ENCODE assay signal across 9 mouse cellular contexts in the genomic region with DNA sequence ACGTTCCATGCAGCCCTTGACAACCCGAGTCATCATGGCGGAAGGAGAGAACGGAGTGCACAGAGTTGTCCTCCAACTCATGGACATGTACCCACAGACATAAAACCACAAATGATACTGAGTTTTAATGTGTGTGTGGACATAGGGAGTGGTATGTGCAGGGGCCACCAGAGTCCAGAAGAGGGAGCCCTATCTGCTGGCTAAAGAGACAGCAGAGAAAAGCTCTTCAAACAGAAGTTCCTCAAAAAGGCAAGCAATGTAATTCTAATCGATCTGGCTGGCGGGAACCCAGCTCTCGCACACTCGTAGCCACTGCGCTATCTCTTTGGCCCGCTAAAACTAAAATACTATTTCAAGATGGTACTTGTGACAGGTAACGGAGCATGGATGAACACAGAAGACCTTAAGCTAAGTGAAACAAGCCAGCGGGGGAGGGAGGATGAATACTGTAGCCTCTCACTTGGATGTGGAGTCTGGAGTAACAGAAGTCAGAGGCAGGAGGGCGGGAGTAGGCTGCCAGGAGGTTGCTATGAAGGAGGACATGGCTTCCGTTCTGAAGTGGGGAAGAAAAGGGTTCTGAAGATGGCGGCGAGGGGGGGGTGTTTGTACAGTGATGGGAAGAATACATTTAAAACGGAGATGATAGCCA. TPM values are rescaled to one million over a fixed set of nuclear protein-coding genes. Genes with fewer than 3 reads are reported as not detected.
DNase-seq lines count a peak whose midpoint lies in the region; ATAC-seq and TF ChIP-seq lines count a peak whose summit lies in the region.
"Had no signal": no experiment of that assay in that cellular context is flagged by ENCODE, and none has a peak within 500 bp of the region (broad histone marks: within the 10 kb centered on the region; RNA-seq: fewer than 3 reads in every experiment).

No protein-coding gene starts in this region.

- peak; percentile 35 for DNase-seq in heart, postnatal 4 days
- no peak for DNase-seq in heart, adult 8-10 months (ENCODE audit: low spot score)
- DNase-seq in 3T3-L1 (ENCODE audit: low read depth, low spot score) (peak; percentile 29), ES-E14 (ENCODE audit: low read depth, low spot score) (no peak)
- no peak for DNase-seq in cerebellum, adult 18-20 months
- DNase-seq in layer of hippocampus, postnatal 25 days (ENCODE audit: extremely low spot score in 1 of 2, low spot score in 1 of 2): no peak

- in situ Hi-C loops in ES-E14 (cut with MboI; ENCODE audit: low sequenced_read_pairs in 2 of 2, unreplicated experiment in 2 of 2): no loop called here

- no peak for ATAC-seq in liver, embryonic 12.5 days
- ATAC-seq in inflammation-experienced regulatory T-cells, adult 6 months: no peak

- H3K27me3 ChIP-seq in liver, embryonic 12.5 days (replicated peaks): no peaks in the 10 kb centered on the region
- H3K27me3 ChIP-seq: limb, embryonic 12.5 days had no signal

- H3K36me3 ChIP-seq in ES-E14 (ENCODE audit: control insufficient read depth, insufficient read depth, low read length, poor library complexity, severe bottlenecking): peaks cover 3% of the 10 kb centered on the region; the same call in 1 of the 2 replicates
- H3K36me3 ChIP-seq in liver, embryonic 12.5 days: no peaks in the 10 kb centered on the region
- H3K36me3 ChIP-seq: limb, embryonic 12.5 days had no signal

- H3K4me1 ChIP-seq in ES-E14 (ENCODE audit: control insufficient read depth in 2 of 2, insufficient read depth in 2 of 2, low read length in 2 of 2, poor library complexity in 1 of 2): peaks cover 8 to 21% of the 10 kb centered on the region in 2 experiments; a peak in 3 of 4 replicates
- H3K4me1 ChIP-seq in liver, embryonic 12.5 days: peaks cover 14% of the 10 kb centered on the region; the same call in 1 of the 2 replicates

- H3K27ac ChIP-seq in ES-E14 (ENCODE audit: insufficient read depth, low read depth, low read length, poor library complexity, severe bottlenecking): peak overlapping the region; percentile 63
- H3K27ac ChIP-seq in liver, embryonic 12.5 days: no peak overlapping the region
- H3K27ac ChIP-seq: limb, embryonic 12.5 days had no signal

- no peaks in the 10 kb centered on the region for H3K9me3 ChIP-seq in ES-E14 (ENCODE audit: control insufficient read depth, insufficient read depth, low read depth, low read length)
- no peaks in the 10 kb centered on the region for H3K9me3 ChIP-seq in liver, embryonic 12.5 days (replicated peaks)
- H3K9me3 ChIP-seq: limb, embryonic 12.5 days had no signal

- H3K4me3 ChIP-seq in ES-E14 (ENCODE audit: insufficient read depth in 1 of 2, low read depth in 1 of 2, low read length in 2 of 2, poor library complexity in 1 of 2, severe bottlenecking in 1 of 2): peak overlapping the region; percentile 52 to 54
- no peak overlapping the region for H3K4me3 ChIP-seq in liver, embryonic 12.5 days
- H3K4me3 ChIP-seq: limb, embryonic 12.5 days had no signal

- WGBS in liver, embryonic 12.5 days (ENCODE audit: insufficient replicate concordance): 59% methylated on average over 17 of the region's 17 CpGs

- H3K9ac ChIP-seq in ES-E14 (ENCODE audit: insufficient read depth, low read depth, low read length, poor library complexity, severe bottlenecking): peak overlapping the region; percentile 68
- H3K9ac ChIP-seq in liver, embryonic 12.5 days: no peak overlapping the region
- H3K9ac ChIP-seq: limb, embryonic 12.5 days had no signal

- H3K4me2 ChIP-seq in liver, embryonic 12.5 days: 0 out of 2 replicates have a peak overlapping the region, but pooled peaks have one; percentile 10
- H3K4me2 ChIP-seq: limb, embryonic 12.5 days had no signal

TF ChIP-seq in ES-E14, 5 proteins besides CTCF, POLR2A, EP300 and RAD21:
- TF ChIP-seq ZC3H11A (IDR thresholded peaks at IDR 0.05; ENCODE audit: borderline replicate concordance, low read depth, low read length) (no peak), MAFK (IDR thresholded peaks at IDR 0.05; ENCODE audit: insufficient read depth, low read depth, low read length) (no peak), ZNF384 (IDR thresholded peaks at IDR 0.05; ENCODE audit: low read depth, low read length) (no peak), CHD2 (IDR thresholded peaks at IDR 0.05; ENCODE audit: low read depth, low read length) (no peak), HCFC1 (IDR thresholded peaks at IDR 0.05; ENCODE audit: borderline replicate concordance, insufficient read depth, low read length) (no peak)

RNA-seq across cellular contexts. Expression of a gene that starts 51.9 kb away (rescaled TPM):
- total RNA-seq in heart, postnatal 4 days (2021): 10 to 100 TPM; 55.8 to 57.3 TPM
- 10 to 100 TPM; 22.3 to 26.1 (median 24.0) TPM for total RNA-seq in heart, adult 8-10 months (2022)
- 16.8 and 23.7 TPM in 2 replicates for total RNA-seq in ES-E14 (2012; rRNA removed)
- 1.1 and 1.2 TPM in 2 replicates for polyA plus RNA-seq in liver, embryonic 12.5 days (2016; fragmentation: Nextera tagmentation; extraction: Ambion mirVana)
- polyA plus RNA-seq in inflammation-experienced regulatory T-cells, adult 6 months (2017; shearing (Covaris generic)): under 1 TPM in 1 of 3 experiments, not detected in 2; 0.16 TPM
- 10 to 100 TPM; 76.8 to 79.4 TPM for total RNA-seq in layer of hippocampus, postnatal 25 days (2021)

Comparison
In these comparisons a context has a peak if more than half of its experiments do, and no peak if none do; other contexts are left out.
1. DNase-seq: peak in heart, postnatal 4 days (single experiment) and 3T3-L1 (single experiment); none in heart, adult 8-10 months (single experiment), ES-E14 (single experiment), cerebellum, adult 18-20 months (0 of 2) and layer of hippocampus, postnatal 25 days (0 of 2).